Mouse (Mus musculus): ENCODE data around the gene Nav2.

DNA sequence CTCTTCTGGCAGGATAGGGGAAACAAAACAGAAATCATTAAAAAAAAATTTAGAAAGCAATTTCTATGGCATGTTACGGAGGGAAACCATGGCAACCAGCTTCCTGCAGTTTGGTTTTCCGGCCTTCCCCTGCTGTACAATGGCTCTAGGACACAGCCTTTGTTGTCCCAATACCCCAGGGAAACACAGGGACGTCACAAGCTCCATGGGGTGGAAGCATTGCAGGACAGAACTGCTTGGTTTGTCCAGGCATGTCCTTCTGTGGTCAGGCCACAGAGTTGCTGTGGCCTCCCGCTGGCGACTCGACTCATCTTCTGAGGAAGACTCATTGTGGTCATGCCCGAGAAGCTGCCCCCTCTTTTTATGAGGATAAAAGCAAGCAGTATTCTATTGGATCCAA is 301.0 kb downstream of the Nav2 start:
- no peak for TF ChIP-seq CTCF (IDR thresholded peaks at IDR 0.05; ENCODE audit: low read depth, low read length)
- no peak for TF ChIP-seq POLR2A (IDR thresholded peaks at IDR 0.05; ENCODE audit: insufficient read depth, low read length)

Data from ES-Bruce4 (cell line).